Mouse (Mus musculus): ENCODE measurements around the gene Slco1a5.

GRCm38 (mm10) chr6:142191962-142192361 lies 130.8 kb downstream of the Slco1a5 start:
- no peak for TF ChIP-seq EP300 (IDR thresholded peaks at IDR 0.05; ENCODE audit: low read depth)
- TF ChIP-seq CTCF (IDR thresholded peaks at IDR 0.05; ENCODE audit: low read depth) = no peak

Measured in liver, postnatal 0 days (tissue).